In genomic region chr13:113638914-113639313, GRCm38 (mm10) we compare ENCODE assay signal across 8 mouse cellular contexts. TPM values are rescaled to one million over a fixed set of nuclear protein-coding genes. Genes with fewer than 3 reads are reported as not detected.
DNase-seq lines count a peak whose midpoint lies in the region; ATAC-seq lines count a peak whose summit lies in the region.

No protein-coding gene starts in this region.

- H3K9ac ChIP-seq in neural tube, embryonic 12.5 days = no peak overlapping the region
- no peak overlapping the region for H3K9ac ChIP-seq in neural tube, embryonic 15.5 days (replicated peaks)
- H3K9ac ChIP-seq in forebrain, embryonic 14.5 days (ENCODE audit: low read length) = no peak overlapping the region

- WGBS in neural tube, embryonic 12.5 days = 32% methylated on average over 7 of the region's 7 CpGs
- 31% methylated on average over 7 of the region's 7 CpGs for WGBS in neural tube, embryonic 15.5 days
- WGBS in forebrain, embryonic 14.5 days = 27% methylated on average over 7 of the region's 7 CpGs

- no peak overlapping the region for H3K4me3 ChIP-seq in neural tube, embryonic 12.5 days
- H3K4me3 ChIP-seq in neural tube, embryonic 15.5 days (replicated peaks) = no peak overlapping the region
- no peak overlapping the region for H3K4me3 ChIP-seq in forebrain, embryonic 14.5 days (ENCODE audit: low read depth, low read length)

- 0 out of 2 replicates have a peak overlapping the region, but pooled peaks have one; percentile 7 for H3K4me2 ChIP-seq in neural tube, embryonic 12.5 days (replicated peaks)
- no peak overlapping the region for H3K4me2 ChIP-seq in neural tube, embryonic 15.5 days
- H3K4me2 ChIP-seq in forebrain, embryonic 14.5 days (ENCODE audit: low read length) = no peak overlapping the region

- no peak overlapping the region for H3K27ac ChIP-seq in neural tube, embryonic 12.5 days
- no peak overlapping the region for H3K27ac ChIP-seq in neural tube, embryonic 15.5 days (replicated peaks)
- no peak overlapping the region for H3K27ac ChIP-seq in forebrain, embryonic 14.5 days (ENCODE audit: low read depth, low read length)

- peak; percentile 68 for DNase-seq in heart, adult 11 months
- DNase-seq in heart, postnatal 36 days = no peak
- peak; percentile 84 for DNase-seq in forebrain, embryonic 14.5 days (ENCODE audit: low spot score)
- DNase-seq in natural killer cell, adult 2 months (ENCODE audit: low spot score in 2 of 2) = peak; percentile 14 to 27
- no peak for DNase-seq in testis, postnatal 14 days (ENCODE audit: low spot score)
- no peak for DNase-seq in yolk sac, embryonic 10.5 days (ENCODE audit: low spot score)

- H3K4me1 ChIP-seq in neural tube, embryonic 12.5 days = no peaks in the 10 kb centered on the region
- peaks cover 9% of the 10 kb centered on the region; the same call in 1 of the 2 replicates for H3K4me1 ChIP-seq in neural tube, embryonic 15.5 days
- H3K4me1 ChIP-seq in forebrain, embryonic 14.5 days (ENCODE audit: control insufficient read depth, insufficient read depth, low read length) = no peaks in the 10 kb centered on the region

- no peaks in the 10 kb centered on the region for H3K9me3 ChIP-seq in neural tube, embryonic 12.5 days
- H3K9me3 ChIP-seq in neural tube, embryonic 15.5 days (replicated peaks) = no peaks in the 10 kb centered on the region
- H3K9me3 ChIP-seq in forebrain, embryonic 14.5 days (replicated peaks; ENCODE audit: control insufficient read depth, low read length) = no peaks in the 10 kb centered on the region

- intact Hi-C loops in heart, postnatal 36 days (cut with DNase I) = loop anchor here (1.0 kb wide), 1 partner anchor 30 kb away; no protein-coding TSS in a partner anchor

- ATAC-seq in neural tube, embryonic 12.5 days (ENCODE audit: low FRiP score, low read depth) = no peak
- no peak for ATAC-seq in neural tube, embryonic 15.5 days (ENCODE audit: low FRiP score)
- 0 out of 2 replicates have a peak, but pooled peaks have one; percentile 47 for ATAC-seq in forebrain, embryonic 14.5 days

- no peaks in the 10 kb centered on the region for H3K36me3 ChIP-seq in neural tube, embryonic 12.5 days
- H3K36me3 ChIP-seq in neural tube, embryonic 15.5 days = no peaks in the 10 kb centered on the region
- H3K36me3 ChIP-seq in forebrain, embryonic 14.5 days (ENCODE audit: control insufficient read depth, insufficient read depth, low read length) = no peaks in the 10 kb centered on the region

- no peaks in the 10 kb centered on the region for H3K27me3 ChIP-seq in neural tube, embryonic 12.5 days (replicated peaks)
- H3K27me3 ChIP-seq in neural tube, embryonic 15.5 days (replicated peaks) = peaks cover 3% of the 10 kb centered on the region; the same call in 1 of the 2 replicates
- no peaks in the 10 kb centered on the region for H3K27me3 ChIP-seq in forebrain, embryonic 14.5 days (replicated peaks; ENCODE audit: control insufficient read depth, insufficient read depth, low read length)

RNA-seq across cellular contexts. Expression of gene Snx18, which starts 20.6 kb away (rescaled TPM):
- total RNA-seq in heart, postnatal 36 days (2021) = 10 to 100 TPM; 21.4 to 21.8 TPM
- polyA plus RNA-seq in neural tube, embryonic 12.5 days (2016; fragmentation: Nextera tagmentation; extraction: Ambion mirVana) = 30.7 and 36.2 TPM in 2 replicates
- 9.9 and 12.3 TPM in 2 replicates for polyA plus RNA-seq in neural tube, embryonic 15.5 days (2015; fragmentation: Nextera tagmentation; extraction: Ambion mirVana)
- polyA plus RNA-seq in forebrain, embryonic 14.5 days (2014; fragmentation: Nextera tagmentation; extraction: Ambion mirVana) = 12.1 and 12.2 TPM in 2 replicates

RNA-seq across cellular contexts. Expression of gene Hspb3, which starts 24.6 kb away (rescaled TPM):
- 10 to 100 TPM; 13.8 to 15.2 TPM for total RNA-seq in heart, postnatal 36 days (2021)
- 1.0 and 1.5 TPM in 2 replicates for polyA plus RNA-seq in neural tube, embryonic 12.5 days (2016; fragmentation: Nextera tagmentation; extraction: Ambion mirVana)
- 0.49 and 1.8 TPM in 2 replicates for polyA plus RNA-seq in neural tube, embryonic 15.5 days (2015; fragmentation: Nextera tagmentation; extraction: Ambion mirVana)
- polyA plus RNA-seq in forebrain, embryonic 14.5 days (2014; fragmentation: Nextera tagmentation; extraction: Ambion mirVana) = 1.1 TPM in 1 of 2 replicates, not detected in the other

Comparison
In these comparisons a context has a peak if more than half of its experiments do, and no peak if none do; other contexts are left out.
1. DNase-seq: peak in heart, adult 11 months (single experiment), forebrain, embryonic 14.5 days (single experiment) and natural killer cell, adult 2 months (2 of 2); none in heart, postnatal 36 days (0 of 2), testis, postnatal 14 days (single experiment) and yolk sac, embryonic 10.5 days (single experiment).